Mouse (Mus musculus): ENCODE measurements around the gene Hes2. TPM values are rescaled to one million over a fixed set of nuclear protein-coding genes. Genes with fewer than 3 reads are reported as not detected.

Gene Hes2
- polyA plus RNA-seq, 1 experiment from 2014 or later = not detected

- Histone ChIP-seq H3K9me3 (ENCODE audit: control insufficient read depth, low read length) (no peaks in the 10 kb centered on the region), H3K9ac (ENCODE audit: low read length) (no peak overlapping the region), H3K4me2 (ENCODE audit: low read length) (no peak overlapping the region), H3K4me1 (replicated peaks; ENCODE audit: control insufficient read depth, insufficient read depth, low read length) (peaks cover 22% of the 10 kb centered on the region), H3K27me3 (replicated peaks; ENCODE audit: control insufficient read depth, insufficient read depth, low read length) (no peaks in the 10 kb centered on the region), H3K36me3 (ENCODE audit: control insufficient read depth, insufficient read depth, low read length) (no peaks in the 10 kb centered on the region), H3K4me3 (ENCODE audit: low read depth, low read length) (no peak overlapping the region), H3K27ac (ENCODE audit: low read depth) (no peak overlapping the region)
- DNase-seq (ENCODE audit: low spot score) = no peak
- ATAC-seq (replicated peaks; ENCODE audit: low FRiP score, low TSS enrichment, low read depth) = peak; percentile 54; the same call in 1 of the 2 replicates
- WGBS = 54% methylated on average over 3 of the region's 3 CpGs
Observed at GRCm38 (mm10) chr4:152202905-152203304, 44.2 kb downstream of the Hes2 start.

DNA sequence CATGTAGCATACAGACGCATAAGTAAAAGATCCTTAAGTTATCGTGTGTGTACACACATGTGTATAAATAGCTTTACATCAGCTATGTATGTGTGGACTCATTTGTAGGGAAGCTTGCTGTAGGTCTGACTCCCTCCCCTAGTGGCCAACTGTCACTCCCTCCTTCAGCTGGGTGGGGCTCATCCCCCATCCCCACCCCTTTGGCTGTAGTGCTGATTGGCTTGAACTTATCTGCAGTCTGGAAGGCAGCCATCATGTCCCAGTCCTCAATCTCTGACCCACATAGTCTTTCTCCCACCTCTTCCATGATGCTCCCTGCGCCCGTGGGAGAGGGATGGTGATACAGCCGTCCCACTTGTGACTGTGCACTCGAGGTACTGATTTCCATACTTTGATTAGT lies 46.0 kb downstream of the Hes2 start:
- H3K4me1 ChIP-seq (replicated peaks; ENCODE audit: control insufficient read depth, insufficient read depth, low read length) = peaks cover 22% of the 10 kb centered on the region
- H3K4me2 ChIP-seq (ENCODE audit: low read length) = no peak overlapping the region
- 0 out of 2 replicates have a peak, but pooled peaks cover under 1% of the 10 kb centered on the region for H3K36me3 ChIP-seq (ENCODE audit: control insufficient read depth, insufficient read depth, low read length)
- H3K4me3 ChIP-seq (ENCODE audit: low read depth, low read length) = no peak overlapping the region
- WGBS = 88% methylated on average over 6 of the region's 6 CpGs
- ATAC-seq (replicated peaks; ENCODE audit: low FRiP score, low TSS enrichment, low read depth) (no peak), DNase-seq (ENCODE audit: low spot score) (no peak)
- no peaks in the 10 kb centered on the region for H3K9me3 ChIP-seq (ENCODE audit: control insufficient read depth, low read length)
- H3K9ac ChIP-seq (ENCODE audit: low read length) = no peak overlapping the region
- H3K27me3 ChIP-seq (replicated peaks; ENCODE audit: control insufficient read depth, insufficient read depth, low read length) = no peaks in the 10 kb centered on the region
- no peak overlapping the region for H3K27ac ChIP-seq (ENCODE audit: low read depth)

DNA sequence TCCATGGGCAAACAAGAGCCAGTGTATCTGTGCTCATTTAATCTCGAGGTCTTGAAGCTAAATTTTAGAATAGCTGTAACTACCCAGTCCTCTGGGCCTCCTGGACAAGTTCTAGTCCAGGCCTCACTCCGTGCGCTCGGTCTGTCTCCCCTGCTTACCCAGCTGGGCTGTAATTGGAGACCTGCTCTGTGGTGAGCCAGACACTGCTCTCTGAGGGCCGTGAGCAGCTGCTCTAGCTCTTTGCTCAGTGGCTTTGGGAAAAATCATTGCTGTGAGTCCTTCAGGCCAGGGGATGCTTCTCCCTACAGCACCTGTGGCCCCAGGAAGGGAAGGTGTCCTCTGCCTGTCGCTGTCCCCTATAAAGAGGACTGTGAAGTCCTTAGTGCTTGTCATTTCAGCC lies 47.5 kb downstream of the Hes2 start:
- Histone ChIP-seq H3K27ac (ENCODE audit: low read depth) (no peak overlapping the region), H3K27me3 (replicated peaks; ENCODE audit: control insufficient read depth, insufficient read depth, low read length) (no peaks in the 10 kb centered on the region), H3K9ac (ENCODE audit: low read length) (no peak overlapping the region), H3K4me3 (ENCODE audit: low read depth, low read length) (no peak overlapping the region), H3K9me3 (ENCODE audit: control insufficient read depth, low read length) (no peaks in the 10 kb centered on the region), H3K4me1 (replicated peaks; ENCODE audit: control insufficient read depth, insufficient read depth, low read length) (peaks cover 20% of the 10 kb centered on the region), H3K4me2 (ENCODE audit: low read length) (no peak overlapping the region), H3K36me3 (ENCODE audit: control insufficient read depth, insufficient read depth, low read length) (0 out of 2 replicates have a peak, but pooled peaks cover 4% of the 10 kb centered on the region)
- no peak for ATAC-seq (replicated peaks; ENCODE audit: low FRiP score, low TSS enrichment, low read depth)
- no peak for DNase-seq (ENCODE audit: low spot score)
- WGBS = 48% methylated on average over 6 of the region's 6 CpGs

DNA sequence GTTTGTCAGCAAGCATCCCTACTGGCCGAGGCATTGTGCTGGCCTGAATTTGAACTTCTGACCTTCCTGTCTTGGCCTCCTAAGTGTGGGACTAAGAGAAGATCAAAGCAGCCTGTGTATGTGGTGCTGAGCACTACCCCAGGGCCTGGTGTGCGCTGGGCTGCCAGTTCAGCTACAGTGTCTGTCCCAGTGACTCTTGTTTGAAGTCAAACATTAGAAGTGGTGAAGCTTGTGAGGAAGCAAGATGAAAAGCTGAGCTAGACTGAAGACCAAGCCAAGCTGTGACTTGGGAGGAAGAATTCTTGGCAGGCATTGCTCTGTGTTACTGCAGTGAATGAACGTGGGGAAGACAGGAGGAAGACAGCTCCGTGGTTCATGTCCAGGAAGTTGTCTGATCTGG lies 51.0 kb downstream of the Hes2 start:
- no peak overlapping the region for H3K4me2 ChIP-seq (ENCODE audit: low read length)
- H3K4me3 ChIP-seq (ENCODE audit: low read depth, low read length) = no peak overlapping the region
- no peak overlapping the region for H3K27ac ChIP-seq (ENCODE audit: low read depth)
- ATAC-seq (replicated peaks; ENCODE audit: low FRiP score, low TSS enrichment, low read depth) (no peak), DNase-seq (ENCODE audit: low spot score) (no peak)
- H3K36me3 ChIP-seq (ENCODE audit: control insufficient read depth, insufficient read depth, low read length) = 0 out of 2 replicates have a peak, but pooled peaks cover 4% of the 10 kb centered on the region
- no peaks in the 10 kb centered on the region for H3K9me3 ChIP-seq (ENCODE audit: control insufficient read depth, low read length)
- peaks cover 4% of the 10 kb centered on the region; the same call in 1 of the 2 replicates for H3K4me1 ChIP-seq (replicated peaks; ENCODE audit: control insufficient read depth, insufficient read depth, low read length)
- H3K27me3 ChIP-seq (replicated peaks; ENCODE audit: control insufficient read depth, insufficient read depth, low read length) = no peaks in the 10 kb centered on the region
- H3K9ac ChIP-seq (ENCODE audit: low read length) = no peak overlapping the region
- WGBS = 46% methylated on average over 4 of the region's 4 CpGs

Other genes with a start within 250 kb of the Hes2 start
- 72.7 and 76.7 TPM in 2 replicates for gene Dnajc11, start 225.2 kb upstream of the Hes2 start, polyA plus RNA-seq (2014; fragmentation: Nextera tagmentation; extraction: Ambion mirVana)
- gene Thap3, start 169.9 kb upstream of the Hes2 start, polyA plus RNA-seq (2014; fragmentation: Nextera tagmentation; extraction: Ambion mirVana) = 29.8 and 34.0 TPM in 2 replicates
- gene Phf13, start 162.6 kb upstream of the Hes2 start, polyA plus RNA-seq (2014; fragmentation: Nextera tagmentation; extraction: Ambion mirVana) = 23.1 and 24.5 TPM in 2 replicates
- gene Klhl21, start 150.1 kb upstream of the Hes2 start, polyA plus RNA-seq (2014; fragmentation: Nextera tagmentation; extraction: Ambion mirVana) = 5.9 and 6.1 TPM in 2 replicates
- gene Zbtb48, start 131.2 kb upstream of the Hes2 start, polyA plus RNA-seq (2014; fragmentation: Nextera tagmentation; extraction: Ambion mirVana) = 16.3 and 28.0 TPM in 2 replicates
- 0.14 and 0.17 TPM in 2 replicates for gene Tas1r1, start 120.3 kb upstream of the Hes2 start, polyA plus RNA-seq (2014; fragmentation: Nextera tagmentation; extraction: Ambion mirVana)
- gene Nol9, start 119.5 kb upstream of the Hes2 start, polyA plus RNA-seq (2014; fragmentation: Nextera tagmentation; extraction: Ambion mirVana) = 34.9 and 36.0 TPM in 2 replicates
- 9.0 and 9.2 TPM in 2 replicates for gene Plekhg5, start 86.4 kb upstream of the Hes2 start, polyA plus RNA-seq (2014; fragmentation: Nextera tagmentation; extraction: Ambion mirVana)
- 0.97 and 0.98 TPM in 2 replicates for gene Tnfrsf25, start 42.9 kb upstream of the Hes2 start, polyA plus RNA-seq (2014; fragmentation: Nextera tagmentation; extraction: Ambion mirVana)
- gene Espn, start 6.5 kb upstream of the Hes2 start, polyA plus RNA-seq (2014; fragmentation: Nextera tagmentation; extraction: Ambion mirVana) = 22.8 and 24.2 TPM in 2 replicates
- 61.5 and 69.7 TPM in 2 replicates for gene Acot7, start 19.3 kb downstream of the Hes2 start, polyA plus RNA-seq (2014; fragmentation: Nextera tagmentation; extraction: Ambion mirVana)
- gene Gpr153, start 115.4 kb downstream of the Hes2 start, polyA plus RNA-seq (2014; fragmentation: Nextera tagmentation; extraction: Ambion mirVana) = 8.2 and 9.4 TPM in 2 replicates
- not detected in 2 replicates for gene Hes3, start 132.8 kb downstream of the Hes2 start, polyA plus RNA-seq (2014; fragmentation: Nextera tagmentation; extraction: Ambion mirVana)
- gene Icmt, start 138.4 kb downstream of the Hes2 start, polyA plus RNA-seq (2014; fragmentation: Nextera tagmentation; extraction: Ambion mirVana) = 22.0 and 25.8 TPM in 2 replicates
- 1.7 and 1.8 TPM in 2 replicates for gene Rnf207, start 160.1 kb downstream of the Hes2 start, polyA plus RNA-seq (2014; fragmentation: Nextera tagmentation; extraction: Ambion mirVana)
- gene Rpl22, start 166.9 kb downstream of the Hes2 start, polyA plus RNA-seq (2014; fragmentation: Nextera tagmentation; extraction: Ambion mirVana) = 473 and 504 TPM in 2 replicates
- 1.1 and 1.7 TPM in 2 replicates for gene Chd5, start 179.8 kb downstream of the Hes2 start, polyA plus RNA-seq (2014; fragmentation: Nextera tagmentation; extraction: Ambion mirVana)

Data from intestine, embryonic 14.5 days (tissue).